Mouse (Mus musculus): ENCODE measurements around the gene Gbgt1. TPM values are rescaled to one million over a fixed set of nuclear protein-coding genes. Genes with fewer than 3 reads are reported as not detected.
"Not testable (repeated sequence)": the region's sequence is repeated elsewhere in the genome, so short reads cannot be mapped to it uniquely, and the experiment has no call there.

Gbgt1 gene
- polyA plus RNA-seq, 1 experiment from 2014 or later, result 1.2 TPM

DNA sequence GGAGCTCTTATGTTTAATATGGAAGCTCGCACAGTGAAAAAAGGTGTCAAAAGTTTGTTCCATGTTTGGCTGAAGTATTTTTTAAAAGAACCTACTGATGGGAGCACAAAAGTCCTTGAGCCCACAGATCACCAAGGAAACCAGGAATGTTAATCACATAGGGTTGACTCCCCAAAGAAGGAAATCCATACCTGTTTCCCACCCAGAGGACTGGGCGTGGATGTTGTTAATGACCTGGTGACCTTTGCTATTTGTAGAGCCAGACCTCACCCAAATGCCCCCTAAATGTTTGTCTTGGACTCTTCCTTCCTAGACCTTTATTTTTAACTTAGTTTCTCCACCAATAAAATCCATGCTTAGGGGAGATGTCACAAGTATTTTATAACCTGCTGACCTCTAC is 26.1 kb upstream of the Gbgt1 start:
- Histone ChIP-seq H3K9ac (replicated peaks) (no peak overlapping the region), H3K36me3 (peaks cover 46% of the 10 kb centered on the region), H3K4me2 (replicated peaks) (no peak overlapping the region), H3K27ac (replicated peaks) (no peak overlapping the region), H3K4me1 (peaks cover 18% of the 10 kb centered on the region), H3K27me3 (0 out of 2 replicates have a peak, but pooled peaks cover 4% of the 10 kb centered on the region), H3K4me3 (no peak overlapping the region), H3K9me3 (no peaks in the 10 kb centered on the region; the same call in 1 of the 2 replicates)
- WGBS, result 87% methylated on average over 2 of the region's 2 CpGs
- no peak for ATAC-seq (ENCODE audit: low FRiP score, low read depth)

DNA sequence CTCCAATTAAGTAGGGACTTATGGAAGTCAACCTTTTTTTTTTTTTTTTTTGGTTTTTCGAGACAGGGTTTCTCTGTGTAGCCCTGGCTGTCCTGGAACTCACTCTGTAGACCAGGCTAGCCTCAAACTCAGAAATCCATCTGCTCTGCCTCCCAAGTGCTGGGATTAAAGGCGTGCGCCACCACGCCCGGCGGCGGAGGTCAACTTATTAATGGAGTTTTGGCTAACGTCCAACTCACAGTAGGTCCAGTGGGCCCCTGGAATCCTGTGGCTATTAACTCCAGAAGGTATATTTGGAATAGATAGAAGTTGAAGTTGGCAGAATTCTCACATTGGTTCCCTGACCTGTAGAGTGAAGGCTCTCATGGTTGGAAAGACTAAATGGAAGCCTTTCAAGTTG is 24.7 kb upstream of the Gbgt1 start:
- not testable (repeated sequence) for H3K9ac ChIP-seq (replicated peaks); H3K4me1 ChIP-seq; H3K9me3 ChIP-seq; H3K4me2 ChIP-seq (replicated peaks); H3K27ac ChIP-seq (replicated peaks); ATAC-seq (ENCODE audit: low FRiP score, low read depth); H3K4me3 ChIP-seq; H3K27me3 ChIP-seq
- 91% methylated on average over 8 of the region's 8 CpGs for WGBS
- peaks cover 46% of the 10 kb centered on the region for H3K36me3 ChIP-seq

DNA sequence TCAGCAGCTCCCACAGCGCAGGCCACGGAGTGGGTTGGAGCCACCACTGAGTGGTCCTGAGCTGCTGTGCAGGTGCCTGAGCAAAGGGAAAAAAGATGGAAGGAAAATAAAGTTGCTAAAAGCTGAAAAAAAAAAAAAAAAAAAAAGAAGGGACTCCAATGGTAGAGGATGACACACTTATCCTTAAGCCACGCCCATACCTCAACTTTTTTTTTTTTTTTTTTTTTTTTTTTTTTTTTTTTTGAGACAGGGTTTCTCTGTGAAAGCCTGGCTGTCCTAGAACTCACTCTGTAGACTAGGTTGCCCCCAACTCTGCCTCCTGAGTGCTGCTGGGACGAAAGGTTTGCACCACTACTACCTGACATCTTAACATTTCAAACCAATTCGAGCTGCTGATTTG is 18.7 kb upstream of the Gbgt1 start:
- H3K4me2 ChIP-seq (replicated peaks); H3K9ac ChIP-seq (replicated peaks); H3K9me3 ChIP-seq; H3K4me3 ChIP-seq; H3K36me3 ChIP-seq; H3K4me1 ChIP-seq; H3K27me3 ChIP-seq; ATAC-seq (ENCODE audit: low FRiP score, low read depth); H3K27ac ChIP-seq (replicated peaks): not testable (repeated sequence)
- 90% methylated on average over 5 of the region's 5 CpGs for WGBS

DNA sequence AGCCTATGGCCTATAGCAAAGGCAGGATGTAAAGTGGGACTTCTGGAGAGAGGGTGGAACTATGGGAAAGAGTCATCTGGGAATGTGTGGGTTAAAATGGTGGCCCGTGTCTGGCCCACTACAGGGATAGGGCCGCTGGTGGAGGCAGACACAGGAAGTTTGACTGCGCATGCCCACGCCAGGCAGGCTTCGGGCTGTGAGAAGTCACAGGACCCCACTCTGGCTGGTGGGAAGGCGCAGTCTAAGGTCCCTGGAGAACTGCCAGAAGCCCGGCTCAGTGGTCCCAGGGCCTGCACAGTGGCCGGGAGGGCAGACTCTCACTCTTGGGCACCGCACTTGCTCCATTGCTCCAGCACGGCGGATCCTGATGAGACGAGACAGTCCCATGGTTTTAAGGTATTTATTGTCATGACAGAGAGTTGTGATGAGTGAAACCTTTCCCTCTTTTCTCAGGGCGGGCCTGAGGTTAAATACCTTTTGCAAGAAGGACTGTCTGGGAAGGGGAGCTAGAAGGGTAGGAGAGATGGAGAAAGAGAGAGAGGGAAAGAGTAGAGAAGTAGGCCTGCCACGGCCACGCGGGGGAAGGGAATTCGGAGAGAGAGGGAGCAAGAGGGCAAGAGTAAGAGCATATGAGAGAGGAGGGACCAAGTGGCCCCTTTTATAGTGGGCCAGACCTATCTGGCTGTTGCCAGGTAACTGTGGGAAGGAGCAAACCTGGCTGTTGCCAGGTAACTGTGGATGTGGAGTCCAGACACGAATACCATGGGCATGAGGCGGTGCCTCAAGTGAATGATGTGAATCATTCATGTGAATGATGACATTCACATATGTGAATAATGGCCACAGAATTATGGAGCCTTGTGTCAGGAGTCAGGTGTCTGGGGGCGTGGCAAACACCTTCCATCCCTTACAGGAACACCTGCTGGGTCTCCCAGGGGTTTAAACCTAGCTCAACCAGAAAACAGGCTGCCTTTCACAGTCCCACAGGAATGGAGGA is 17.2 kb upstream of the Gbgt1 start:
- no peak for ATAC-seq (ENCODE audit: low FRiP score, low read depth)
- H3K27ac ChIP-seq (replicated peaks), result no peak overlapping the region
- H3K9me3 ChIP-seq, result no peaks in the 10 kb centered on the region
- no peak overlapping the region for H3K4me2 ChIP-seq (replicated peaks)
- H3K4me3 ChIP-seq, result no peak overlapping the region
- H3K9ac ChIP-seq (replicated peaks), result no peak overlapping the region
- 83% methylated on average over 20 of the region's 20 CpGs for WGBS
- H3K27me3 ChIP-seq, result no peaks in the 10 kb centered on the region
- no peaks in the 10 kb centered on the region for H3K36me3 ChIP-seq
- no peaks in the 10 kb centered on the region for H3K4me1 ChIP-seq

DNA sequence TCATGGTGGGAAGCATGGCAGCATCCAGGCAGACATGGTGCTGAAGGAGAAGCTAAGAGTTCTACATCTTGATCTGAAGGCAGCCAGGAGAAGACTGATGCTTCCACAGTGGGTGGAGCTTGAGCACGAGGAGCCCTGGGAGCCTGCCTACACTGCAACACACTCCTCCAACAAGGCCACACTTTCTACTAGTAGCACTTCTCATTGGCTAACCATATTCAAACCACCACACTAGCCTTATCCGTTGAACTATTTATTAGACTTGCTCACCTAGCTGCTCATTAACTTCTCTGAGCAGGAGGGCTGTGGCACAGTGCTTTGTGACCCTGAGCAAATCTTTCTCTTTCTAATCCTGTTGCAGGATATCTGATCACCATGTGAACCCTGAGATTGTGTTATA is 12.8 kb upstream of the Gbgt1 start:
- Histone ChIP-seq H3K4me3 (no peak overlapping the region), H3K9ac (replicated peaks) (no peak overlapping the region), H3K4me1 (no peaks in the 10 kb centered on the region), H3K36me3 (no peaks in the 10 kb centered on the region), H3K27ac (replicated peaks) (no peak overlapping the region), H3K9me3 (no peaks in the 10 kb centered on the region), H3K27me3 (no peaks in the 10 kb centered on the region), H3K4me2 (replicated peaks) (no peak overlapping the region)
- ATAC-seq (ENCODE audit: low FRiP score, low read depth), result no peak
- 79% methylated on average over 2 of the region's 2 CpGs for WGBS

DNA sequence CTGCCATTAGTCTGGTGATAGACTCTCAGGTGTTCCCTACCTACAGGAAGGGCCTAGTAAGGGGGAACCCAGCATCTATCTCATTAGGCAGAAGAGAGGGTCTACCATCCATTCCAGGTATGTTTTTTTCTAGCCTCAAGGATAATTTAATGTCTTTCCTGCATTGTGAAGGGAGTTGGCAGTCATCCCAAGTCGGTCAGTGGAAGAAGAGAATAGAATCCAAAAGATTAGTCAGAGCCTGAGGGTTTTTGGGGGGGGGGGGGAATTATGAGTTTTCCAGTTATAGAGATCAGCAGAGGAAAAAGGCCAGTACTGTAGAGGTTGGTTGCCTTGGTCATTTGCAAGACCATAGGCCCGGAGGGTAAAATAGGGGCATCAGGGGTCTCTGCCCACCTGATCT is 2.2 kb upstream of the Gbgt1 start:
- no peak overlapping the region for H3K4me2 ChIP-seq (replicated peaks)
- H3K27ac ChIP-seq (replicated peaks), result no peak overlapping the region
- H3K9me3 ChIP-seq, result no peaks in the 10 kb centered on the region
- no peaks in the 10 kb centered on the region for H3K4me1 ChIP-seq
- no peak overlapping the region for H3K9ac ChIP-seq (replicated peaks)
- no peak for ATAC-seq (ENCODE audit: low FRiP score, low read depth)
- H3K4me3 ChIP-seq, result no peak overlapping the region
- H3K36me3 ChIP-seq, result no peaks in the 10 kb centered on the region
- no peaks in the 10 kb centered on the region for H3K27me3 ChIP-seq
- WGBS, result 90% methylated on average over 2 of the region's 2 CpGs

DNA sequence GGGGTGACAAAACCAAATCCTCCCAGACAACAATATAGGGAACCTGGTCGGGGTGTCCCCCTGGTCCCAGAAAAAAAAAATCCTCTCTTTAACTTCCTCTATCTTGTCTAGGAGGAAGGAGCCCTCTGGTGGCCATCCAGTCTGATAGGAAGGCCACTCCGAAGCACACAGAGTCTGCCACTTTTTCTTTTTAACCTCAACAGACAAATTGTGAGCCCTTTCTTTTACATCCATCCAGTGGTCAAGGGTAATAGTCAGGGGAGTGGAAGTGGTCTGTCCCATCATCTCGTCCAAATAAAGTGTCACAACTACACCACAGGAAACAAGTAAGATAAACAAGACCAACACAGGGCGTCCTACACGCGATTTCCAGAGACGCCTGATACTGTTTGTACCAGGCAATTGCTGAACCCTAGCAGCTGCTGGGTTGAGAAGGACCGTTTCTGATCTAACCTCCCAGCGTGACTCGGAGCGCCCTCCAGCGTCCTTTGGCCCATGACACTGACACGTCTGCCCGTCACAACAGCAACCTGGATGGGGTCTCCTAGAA is 1.4 kb upstream of the Gbgt1 start:
- H3K36me3 ChIP-seq, result no peaks in the 10 kb centered on the region
- no peak overlapping the region for H3K4me3 ChIP-seq
- no peak overlapping the region for H3K9ac ChIP-seq (replicated peaks)
- H3K27ac ChIP-seq (replicated peaks), result no peak overlapping the region
- H3K4me1 ChIP-seq, result no peaks in the 10 kb centered on the region
- H3K4me2 ChIP-seq (replicated peaks), result no peak overlapping the region
- WGBS, result 84% methylated on average over 14 of the region's 14 CpGs
- ATAC-seq (ENCODE audit: low FRiP score, low read depth), result no peak
- H3K9me3 ChIP-seq, result no peaks in the 10 kb centered on the region
- no peaks in the 10 kb centered on the region for H3K27me3 ChIP-seq

DNA sequence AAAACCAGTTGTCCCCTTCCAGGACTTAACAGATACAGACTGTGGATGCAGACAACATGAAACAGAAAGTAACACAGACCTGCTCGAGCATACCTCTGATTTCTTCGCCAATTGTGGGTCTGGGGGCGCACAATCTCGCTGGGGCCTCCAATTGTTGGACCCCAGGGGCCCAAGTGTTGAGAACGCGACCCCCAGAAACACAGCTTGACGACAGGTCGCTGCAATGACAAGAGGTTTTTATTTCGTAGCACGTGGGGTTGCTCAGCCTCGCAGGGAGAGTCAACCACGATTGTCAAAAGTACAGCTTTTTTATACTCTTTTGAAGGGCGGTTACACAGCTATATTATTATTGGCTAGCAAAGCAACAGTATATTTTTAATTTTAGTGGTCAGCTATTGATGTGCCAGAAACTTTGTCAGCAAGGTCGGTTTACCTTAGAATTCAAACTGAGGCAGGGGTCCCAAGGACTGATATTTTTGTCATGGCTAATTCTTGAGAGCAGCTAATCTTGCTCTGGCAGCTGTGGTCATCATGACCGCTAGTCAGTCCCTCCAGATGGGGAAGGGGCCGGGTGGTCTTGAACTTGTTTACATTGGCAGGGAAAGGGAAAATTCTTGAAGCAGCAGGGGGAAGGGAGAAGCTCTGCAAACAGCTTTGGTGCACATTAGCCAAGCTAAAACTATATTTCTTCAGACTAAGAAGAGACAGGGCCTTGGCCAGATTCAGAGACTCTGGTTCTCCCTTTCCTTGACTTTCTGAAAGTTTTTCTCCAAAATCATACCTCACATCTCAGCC is 693 bp upstream of the Gbgt1 start:
- Histone ChIP-seq H3K36me3 (no peaks in the 10 kb centered on the region), H3K9me3 (no peaks in the 10 kb centered on the region), H3K27me3 (no peaks in the 10 kb centered on the region), H3K9ac (replicated peaks) (no peak overlapping the region), H3K4me3 (no peak overlapping the region), H3K4me2 (replicated peaks) (no peak overlapping the region), H3K4me1 (no peaks in the 10 kb centered on the region), H3K27ac (replicated peaks) (no peak overlapping the region)
- 84% methylated on average over 16 of the region's 16 CpGs for WGBS
- ATAC-seq (ENCODE audit: low FRiP score, low read depth), result no peak

DNA sequence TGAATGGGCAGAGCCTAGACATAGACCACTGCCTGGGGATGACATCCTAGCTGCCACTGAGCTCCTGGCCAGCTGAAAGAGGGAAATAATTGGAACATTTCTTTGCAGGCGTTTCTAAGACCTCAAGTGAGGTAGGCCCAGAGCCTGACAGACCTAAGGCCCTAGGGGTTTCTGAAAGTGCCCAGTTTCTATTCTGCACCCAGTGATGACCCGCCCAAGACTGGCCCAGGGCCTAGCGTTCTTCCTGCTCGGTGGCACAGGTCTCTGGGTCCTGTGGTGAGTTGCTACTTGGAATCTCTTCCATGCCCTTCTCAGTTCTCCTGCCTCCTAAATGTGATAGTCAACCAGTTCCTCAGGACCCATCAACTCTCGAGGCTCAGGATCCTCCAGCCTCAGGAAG is 870 bp downstream of the Gbgt1 start:
- Histone ChIP-seq H3K27ac (replicated peaks) (no peak overlapping the region), H3K9ac (replicated peaks) (no peak overlapping the region), H3K4me3 (no peak overlapping the region), H3K4me1 (no peaks in the 10 kb centered on the region), H3K27me3 (no peaks in the 10 kb centered on the region), H3K4me2 (replicated peaks) (no peak overlapping the region), H3K36me3 (no peaks in the 10 kb centered on the region), H3K9me3 (no peaks in the 10 kb centered on the region)
- ATAC-seq (ENCODE audit: low FRiP score, low read depth), result no peak
- 84% methylated on average over 5 of the region's 5 CpGs for WGBS

DNA sequence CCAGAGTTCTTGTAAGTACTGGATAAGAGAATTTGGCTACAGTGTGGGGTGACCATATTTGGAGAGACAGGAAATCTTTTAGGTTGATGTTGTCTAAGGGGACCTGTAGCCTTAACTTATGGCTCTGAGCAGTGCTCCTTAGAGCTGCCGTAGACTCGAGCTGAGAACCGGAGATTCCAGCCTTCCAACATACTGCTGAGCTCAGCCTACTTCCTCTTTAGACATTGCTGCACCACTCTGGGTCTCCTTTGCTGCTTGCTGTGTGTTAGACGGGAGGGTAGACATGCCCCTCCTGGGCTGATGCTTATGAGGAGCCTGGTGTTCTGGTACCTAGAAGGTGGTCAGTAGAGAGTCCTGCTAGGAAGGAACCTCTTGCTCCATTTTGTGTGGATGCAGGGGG is 1.7 kb downstream of the Gbgt1 start:
- no peaks in the 10 kb centered on the region for H3K27me3 ChIP-seq
- no peaks in the 10 kb centered on the region for H3K36me3 ChIP-seq
- H3K4me3 ChIP-seq, result no peak overlapping the region
- WGBS, result 89% methylated on average over 4 of the region's 4 CpGs
- ATAC-seq (ENCODE audit: low FRiP score, low read depth), result no peak
- no peaks in the 10 kb centered on the region for H3K4me1 ChIP-seq
- no peaks in the 10 kb centered on the region for H3K9me3 ChIP-seq
- H3K27ac ChIP-seq (replicated peaks), result no peak overlapping the region
- H3K9ac ChIP-seq (replicated peaks), result no peak overlapping the region
- no peak overlapping the region for H3K4me2 ChIP-seq (replicated peaks)

DNA sequence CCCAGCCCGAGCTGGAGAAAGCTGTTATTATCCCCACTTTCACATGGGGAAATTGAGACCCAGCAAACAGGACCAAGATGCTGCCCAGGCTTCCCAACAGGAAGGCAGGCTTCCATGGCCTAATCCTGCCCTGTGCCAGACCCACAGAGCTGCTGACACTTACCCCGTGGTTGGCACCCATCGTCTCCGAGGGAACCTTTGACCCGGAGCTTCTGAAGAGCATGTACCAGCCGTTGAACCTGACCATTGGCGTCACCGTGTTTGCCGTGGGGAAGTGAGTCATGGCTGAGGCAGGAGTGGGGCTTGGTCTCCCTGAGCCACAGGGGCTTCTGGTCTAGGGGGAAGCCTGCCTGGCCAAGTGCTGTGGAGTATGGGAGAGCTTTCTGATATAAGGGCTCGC is 6.3 kb downstream of the Gbgt1 start:
- no peak for ATAC-seq (ENCODE audit: low FRiP score, low read depth)
- Histone ChIP-seq H3K9ac (replicated peaks) (no peak overlapping the region), H3K9me3 (no peaks in the 10 kb centered on the region), H3K4me2 (replicated peaks) (no peak overlapping the region), H3K27me3 (no peaks in the 10 kb centered on the region), H3K4me3 (no peak overlapping the region), H3K27ac (replicated peaks) (no peak overlapping the region), H3K4me1 (no peaks in the 10 kb centered on the region), H3K36me3 (no peaks in the 10 kb centered on the region)
- WGBS, result 88% methylated on average over 10 of the region's 10 CpGs

DNA sequence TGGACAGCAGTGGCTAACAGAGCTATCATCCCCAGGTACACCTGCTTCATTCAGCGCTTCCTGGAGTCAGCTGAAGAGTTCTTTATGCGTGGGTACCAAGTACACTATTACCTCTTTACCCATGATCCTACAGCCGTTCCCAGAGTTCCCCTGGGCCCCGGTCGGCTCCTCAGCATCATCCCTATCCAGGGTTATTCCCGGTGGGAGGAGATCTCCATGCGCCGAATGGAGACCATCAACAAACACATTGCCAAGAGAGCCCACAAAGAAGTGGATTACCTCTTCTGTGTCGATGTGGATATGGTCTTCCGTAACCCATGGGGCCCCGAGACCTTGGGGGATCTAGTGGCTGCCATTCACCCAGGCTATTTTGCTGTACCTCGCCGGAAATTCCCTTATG is 8.0 kb downstream of the Gbgt1 start:
- 89% methylated on average over 13 of the region's 13 CpGs for WGBS
- ATAC-seq (ENCODE audit: low FRiP score, low read depth), result no peak

More for the DNA sequence above, 8.0 kb downstream of the Gbgt1 start:
- Histone ChIP-seq H3K36me3 (no peaks in the 10 kb centered on the region), H3K4me2 (replicated peaks) (no peak overlapping the region), H3K4me1 (no peaks in the 10 kb centered on the region), H3K27me3 (no peaks in the 10 kb centered on the region), H3K9me3 (no peaks in the 10 kb centered on the region), H3K27ac (replicated peaks) (no peak overlapping the region), H3K4me3 (no peak overlapping the region), H3K9ac (replicated peaks) (no peak overlapping the region)
